Mouse (Mus musculus): ENCODE results near the gene Git2. TPM values are rescaled to one million over a fixed set of nuclear protein-coding genes. Genes with fewer than 3 reads are reported as not detected.
A peak's percentile ranks its signal among the peaks of the same experiment; 100 is the strongest.

Git2 gene
- polyA plus RNA-seq, 1 experiment from 2014 or later = 53.1 TPM

DNA sequence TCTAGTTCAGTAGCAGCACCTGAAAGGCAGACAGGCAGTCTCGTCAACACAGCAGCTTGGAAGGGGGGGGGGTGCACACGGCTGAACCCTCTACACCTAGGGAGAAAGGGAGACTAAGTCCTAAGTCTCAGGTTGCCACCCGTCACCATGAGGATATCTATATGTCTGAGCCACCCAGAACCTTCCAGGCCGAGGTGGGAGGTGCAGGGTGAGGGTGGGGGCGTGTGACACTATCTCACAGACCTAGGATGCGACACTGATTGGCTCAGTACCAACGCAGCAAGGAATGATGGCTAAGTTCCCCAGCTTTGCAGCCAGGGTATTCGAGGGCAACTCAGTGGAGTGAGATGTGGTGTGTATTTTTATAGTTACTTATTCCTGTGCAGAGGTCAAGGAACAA, 33.1 kb upstream of the Git2 start:
- no peak overlapping the region for H3K9ac ChIP-seq (replicated peaks; ENCODE audit: low read depth, low read length)
- no peak overlapping the region for H3K4me3 ChIP-seq (ENCODE audit: low read depth, low read length)
- no peak overlapping the region for H3K27ac ChIP-seq (ENCODE audit: low read depth, low read length)
- H3K4me2 ChIP-seq (ENCODE audit: low read depth, low read length) = no peak overlapping the region
- no peak for ATAC-seq (ENCODE audit: low read depth)
- 0 out of 2 replicates have a peak, but pooled peaks cover 8% of the 10 kb centered on the region for H3K4me1 ChIP-seq (ENCODE audit: control insufficient read depth, insufficient read depth, low read length)
- WGBS = 87% methylated on average over 8 of the region's 8 CpGs
- H3K9me3 ChIP-seq (ENCODE audit: control insufficient read depth, low read length) = no peaks in the 10 kb centered on the region
- no peaks in the 10 kb centered on the region for H3K27me3 ChIP-seq (ENCODE audit: control insufficient read depth, insufficient read depth, low read length)
- peaks cover 16% of the 10 kb centered on the region; the same call in 1 of the 2 replicates for H3K36me3 ChIP-seq (ENCODE audit: control insufficient read depth, insufficient read depth, low read length)

DNA sequence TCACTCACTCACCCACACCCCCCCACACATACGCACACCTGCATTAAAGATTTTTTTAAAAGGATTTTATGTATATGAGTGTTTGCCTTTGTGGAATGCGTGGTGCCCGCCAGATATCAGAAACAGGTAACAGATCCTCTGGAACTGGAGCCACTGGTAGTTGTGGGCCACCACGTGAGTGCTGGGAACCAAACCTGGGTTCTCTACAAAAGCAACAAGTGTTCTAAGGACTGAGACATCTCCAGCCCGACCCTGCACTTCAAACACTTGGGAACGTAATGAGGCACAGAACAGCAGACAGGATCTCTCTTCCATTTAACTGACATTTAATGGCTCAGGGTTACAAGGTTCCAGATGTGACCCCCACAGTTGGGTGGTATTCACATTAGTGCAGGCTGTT, 32.6 kb upstream of the Git2 start:
- Histone ChIP-seq H3K36me3 (ENCODE audit: control insufficient read depth, insufficient read depth, low read length) (peaks cover 16% of the 10 kb centered on the region; the same call in 1 of the 2 replicates), H3K9ac (replicated peaks; ENCODE audit: low read depth, low read length) (no peak overlapping the region), H3K4me2 (ENCODE audit: low read depth, low read length) (no peak overlapping the region), H3K4me1 (ENCODE audit: control insufficient read depth, insufficient read depth, low read length) (0 out of 2 replicates have a peak, but pooled peaks cover 8% of the 10 kb centered on the region), H3K9me3 (ENCODE audit: control insufficient read depth, low read length) (no peaks in the 10 kb centered on the region), H3K27me3 (ENCODE audit: control insufficient read depth, insufficient read depth, low read length) (no peaks in the 10 kb centered on the region), H3K4me3 (ENCODE audit: low read depth, low read length) (no peak overlapping the region), H3K27ac (ENCODE audit: low read depth, low read length) (no peak overlapping the region)
- 76% methylated on average over 6 of the region's 6 CpGs for WGBS
- no peak for ATAC-seq (ENCODE audit: low read depth)

DNA sequence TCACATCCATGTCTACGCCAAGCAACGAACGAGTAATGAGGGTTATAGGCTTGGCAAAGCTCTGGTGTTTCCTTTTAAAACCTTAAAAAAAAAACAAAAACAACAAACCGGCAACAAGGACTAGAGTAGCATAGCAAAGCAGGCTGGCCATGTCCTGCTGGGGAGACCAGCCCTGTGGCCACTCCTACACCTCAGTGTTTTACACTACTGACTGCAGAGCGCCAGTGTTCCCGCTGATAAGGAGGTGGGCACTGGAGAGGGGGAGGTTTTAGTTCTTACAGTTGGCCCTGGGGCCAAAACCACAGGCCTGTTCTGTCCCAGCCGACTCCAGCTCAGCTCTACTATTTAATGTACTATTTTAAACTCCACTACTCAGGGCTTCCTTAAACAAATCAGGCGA, 32.2 kb upstream of the Git2 start:
- Histone ChIP-seq H3K9ac (replicated peaks; ENCODE audit: low read depth, low read length) (no peak overlapping the region), H3K4me2 (ENCODE audit: low read depth, low read length) (no peak overlapping the region), H3K4me3 (ENCODE audit: low read depth, low read length) (no peak overlapping the region), H3K27me3 (ENCODE audit: control insufficient read depth, insufficient read depth, low read length) (no peaks in the 10 kb centered on the region), H3K9me3 (ENCODE audit: control insufficient read depth, low read length) (no peaks in the 10 kb centered on the region), H3K36me3 (ENCODE audit: control insufficient read depth, insufficient read depth, low read length) (peaks cover 18% of the 10 kb centered on the region; the same call in 1 of the 2 replicates), H3K27ac (ENCODE audit: low read depth, low read length) (no peak overlapping the region; the same call in 1 of the 2 replicates), H3K4me1 (ENCODE audit: control insufficient read depth, insufficient read depth, low read length) (0 out of 2 replicates have a peak, but pooled peaks cover 5% of the 10 kb centered on the region)
- 31% methylated on average over 8 of the region's 8 CpGs for WGBS
- no peak for ATAC-seq (ENCODE audit: low read depth)

DNA sequence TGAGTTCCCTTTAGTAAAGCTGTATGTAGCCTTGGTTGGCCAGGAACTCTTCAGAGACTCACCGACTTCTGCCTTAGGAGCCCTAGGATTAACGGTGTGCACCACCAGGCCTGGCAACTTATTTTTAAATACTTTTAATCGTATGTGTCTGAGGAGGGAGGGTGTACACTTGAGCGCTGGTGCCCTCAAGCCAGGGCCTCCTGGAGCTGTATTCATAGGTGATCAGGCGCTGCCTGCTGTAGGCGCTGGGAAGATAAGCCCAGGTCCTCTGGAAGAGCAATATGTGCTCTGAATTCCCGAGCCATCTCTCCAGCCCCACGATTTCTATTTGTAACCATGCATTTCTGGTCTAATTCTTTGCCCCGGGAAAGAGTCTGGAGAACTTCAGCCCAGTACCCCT, 31.7 kb upstream of the Git2 start:
- Histone ChIP-seq H3K36me3 (ENCODE audit: control insufficient read depth, insufficient read depth, low read length) (peaks cover 22% of the 10 kb centered on the region; the same call in 1 of the 2 replicates), H3K27me3 (ENCODE audit: control insufficient read depth, insufficient read depth, low read length) (no peaks in the 10 kb centered on the region), H3K4me1 (ENCODE audit: control insufficient read depth, insufficient read depth, low read length) (0 out of 2 replicates have a peak, but pooled peaks cover 1% of the 10 kb centered on the region), H3K9me3 (ENCODE audit: control insufficient read depth, low read length) (no peaks in the 10 kb centered on the region), H3K4me3 (ENCODE audit: low read depth, low read length) (no peak overlapping the region), H3K4me2 (ENCODE audit: low read depth, low read length) (no peak overlapping the region), H3K27ac (ENCODE audit: low read depth, low read length) (no peak overlapping the region; the same call in 1 of the 2 replicates), H3K9ac (replicated peaks; ENCODE audit: low read depth, low read length) (no peak overlapping the region)
- no peak for ATAC-seq (ENCODE audit: low read depth)
- 60% methylated on average over 9 of the region's 9 CpGs for WGBS

DNA sequence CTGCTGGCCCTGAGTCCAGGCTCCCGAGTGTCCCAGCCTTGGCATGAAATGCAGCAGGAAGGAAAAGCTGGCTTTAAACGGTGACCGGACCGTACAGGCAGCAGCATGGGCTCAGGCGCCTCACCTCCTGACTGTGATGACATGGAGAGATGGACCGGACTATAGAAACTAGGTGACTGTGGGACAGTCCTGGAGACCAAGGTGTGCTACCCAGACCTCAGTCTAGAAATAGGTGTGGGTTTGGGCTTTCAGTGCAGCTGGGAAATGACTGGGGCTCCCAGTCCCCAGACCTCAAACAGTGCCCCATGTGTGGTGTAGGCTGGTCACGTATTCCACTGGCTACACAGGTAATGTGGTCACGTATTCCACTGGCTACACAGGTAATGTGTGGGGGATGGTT, 31.3 kb upstream of the Git2 start:
- no peaks in the 10 kb centered on the region for H3K27me3 ChIP-seq (ENCODE audit: control insufficient read depth, insufficient read depth, low read length)
- 86% methylated on average over 8 of the region's 8 CpGs for WGBS

DNA sequence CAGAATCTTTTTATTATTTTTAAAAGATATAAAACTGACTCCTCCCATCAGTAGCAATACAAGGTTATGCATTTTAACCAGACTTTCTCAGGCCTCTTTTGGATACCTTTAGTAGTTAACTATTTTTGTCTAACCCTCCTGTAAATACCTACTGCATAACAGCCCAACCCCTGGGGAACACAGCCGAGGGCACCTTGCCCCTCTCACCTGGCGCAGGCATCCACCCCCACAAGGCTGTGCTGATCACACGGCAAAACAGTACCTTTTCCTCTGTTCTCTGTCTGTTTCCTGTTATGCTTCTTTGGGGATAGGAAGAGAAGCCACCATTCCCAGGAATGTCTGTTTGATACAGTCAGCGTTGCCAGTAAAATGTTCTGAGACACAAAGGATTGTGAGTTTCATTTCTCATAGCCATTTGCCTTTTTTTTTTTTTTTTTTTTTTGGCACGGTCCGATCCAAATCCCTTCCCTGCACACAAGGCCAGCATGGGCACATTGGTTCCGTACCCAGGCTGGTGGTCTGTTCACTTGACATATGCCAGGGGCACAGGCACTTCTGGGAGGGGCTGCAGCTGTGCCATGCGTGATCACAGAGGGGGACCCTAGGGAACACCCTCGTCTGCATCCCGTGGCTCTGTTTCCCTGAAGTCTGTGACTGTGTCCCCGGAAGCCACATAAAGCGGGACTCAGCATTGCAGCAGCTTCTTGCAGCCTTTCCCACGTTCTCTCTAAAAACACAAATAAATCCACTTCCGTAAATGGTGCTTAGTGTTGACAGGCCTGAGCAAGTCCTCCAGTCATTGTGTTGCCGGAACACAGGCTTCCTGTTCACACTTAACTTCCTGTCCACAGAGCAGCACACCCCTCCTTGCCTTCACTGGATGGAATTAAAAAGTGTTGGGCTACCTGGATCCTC, 30.4 kb upstream of the Git2 start:
- Histone ChIP-seq H3K4me2 (ENCODE audit: low read depth, low read length) (no peak overlapping the region), H3K36me3 (ENCODE audit: control insufficient read depth, insufficient read depth, low read length) (peaks cover 29% of the 10 kb centered on the region; the same call in 1 of the 2 replicates), H3K27ac (ENCODE audit: low read depth, low read length) (peak overlapping the region; percentile 46), H3K9me3 (ENCODE audit: control insufficient read depth, low read length) (no peaks in the 10 kb centered on the region), H3K4me3 (ENCODE audit: low read depth, low read length) (no peak overlapping the region), H3K9ac (replicated peaks; ENCODE audit: low read depth, low read length) (no peak overlapping the region), H3K4me1 (ENCODE audit: control insufficient read depth, insufficient read depth, low read length) (no peaks in the 10 kb centered on the region), H3K27me3 (ENCODE audit: control insufficient read depth, insufficient read depth, low read length) (no peaks in the 10 kb centered on the region)
- 63% methylated on average over 15 of the region's 15 CpGs for WGBS
- ATAC-seq (ENCODE audit: low read depth) = no peak

More for the DNA sequence above, 31.3 kb upstream of the Git2 start:
- Histone ChIP-seq H3K27ac (ENCODE audit: low read depth, low read length) (no peak overlapping the region), H3K36me3 (ENCODE audit: control insufficient read depth, insufficient read depth, low read length) (peaks cover 26% of the 10 kb centered on the region; the same call in 1 of the 2 replicates), H3K4me1 (ENCODE audit: control insufficient read depth, insufficient read depth, low read length) (no peaks in the 10 kb centered on the region), H3K9me3 (ENCODE audit: control insufficient read depth, low read length) (no peaks in the 10 kb centered on the region), H3K4me2 (ENCODE audit: low read depth, low read length) (no peak overlapping the region), H3K9ac (replicated peaks; ENCODE audit: low read depth, low read length) (no peak overlapping the region), H3K4me3 (ENCODE audit: low read depth, low read length) (no peak overlapping the region)
- ATAC-seq (ENCODE audit: low read depth) = no peak

DNA sequence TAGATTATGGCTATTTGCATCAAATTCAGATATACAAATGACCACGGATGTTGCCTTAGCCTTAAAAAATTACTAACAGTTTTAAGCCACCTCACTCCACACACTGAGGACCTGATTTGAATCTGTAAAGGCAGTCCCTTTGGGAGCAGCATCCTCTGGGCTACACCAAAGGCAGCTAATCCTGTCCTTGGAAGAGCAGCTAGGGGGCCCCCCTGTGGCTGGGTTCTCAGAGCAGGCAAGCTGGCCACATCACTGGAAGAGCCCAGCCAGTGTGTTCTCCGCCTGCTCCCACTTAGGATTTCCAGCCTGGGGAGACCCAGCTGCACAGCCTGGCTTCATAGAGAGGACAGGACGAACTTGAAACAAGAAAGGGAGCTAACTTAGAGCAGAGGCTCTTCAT, 29.6 kb upstream of the Git2 start:
- ATAC-seq (ENCODE audit: low read depth) = no peak
- Histone ChIP-seq H3K9ac (replicated peaks; ENCODE audit: low read depth, low read length) (no peak overlapping the region), H3K9me3 (ENCODE audit: control insufficient read depth, low read length) (no peaks in the 10 kb centered on the region), H3K4me1 (ENCODE audit: control insufficient read depth, insufficient read depth, low read length) (no peaks in the 10 kb centered on the region), H3K4me3 (ENCODE audit: low read depth, low read length) (no peak overlapping the region), H3K4me2 (ENCODE audit: low read depth, low read length) (no peak overlapping the region), H3K36me3 (ENCODE audit: control insufficient read depth, insufficient read depth, low read length) (peaks cover 35% of the 10 kb centered on the region; the same call in 1 of the 2 replicates), H3K27ac (ENCODE audit: low read depth, low read length) (no peak overlapping the region), H3K27me3 (ENCODE audit: control insufficient read depth, insufficient read depth, low read length) (no peaks in the 10 kb centered on the region)
- 34% methylated on average over 3 of the region's 3 CpGs for WGBS

DNA sequence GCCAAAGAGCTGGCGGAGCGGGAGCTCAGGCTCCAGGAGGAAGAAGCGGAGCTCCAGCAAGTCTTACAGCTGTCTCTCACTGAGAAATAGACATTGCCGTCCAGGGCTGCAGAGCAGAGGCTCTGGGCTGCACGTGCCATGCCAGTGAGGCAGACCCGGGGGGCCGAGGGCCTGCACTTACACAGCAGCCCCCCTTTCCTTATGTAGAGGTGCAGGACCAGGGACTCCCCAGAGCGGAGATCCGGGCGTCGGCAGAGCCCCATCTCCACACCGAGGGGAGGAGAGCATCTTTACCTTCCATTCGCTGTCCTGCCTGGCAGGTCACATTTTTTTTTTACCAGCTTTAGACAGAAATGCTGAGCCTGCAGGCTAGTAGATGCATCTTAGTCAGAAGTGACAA, 29.0 kb upstream of the Git2 start:
- Histone ChIP-seq H3K36me3 (ENCODE audit: control insufficient read depth, insufficient read depth, low read length) (peaks cover 40% of the 10 kb centered on the region), H3K4me1 (ENCODE audit: control insufficient read depth, insufficient read depth, low read length) (no peaks in the 10 kb centered on the region), H3K9me3 (ENCODE audit: control insufficient read depth, low read length) (no peaks in the 10 kb centered on the region), H3K27me3 (ENCODE audit: control insufficient read depth, insufficient read depth, low read length) (no peaks in the 10 kb centered on the region), H3K27ac (ENCODE audit: low read depth, low read length) (no peak overlapping the region; the same call in 1 of the 2 replicates), H3K4me3 (ENCODE audit: low read depth, low read length) (no peak overlapping the region), H3K9ac (replicated peaks; ENCODE audit: low read depth, low read length) (no peak overlapping the region), H3K4me2 (ENCODE audit: low read depth, low read length) (no peak overlapping the region)
- no peak for ATAC-seq (ENCODE audit: low read depth)
- WGBS = 87% methylated on average over 13 of the region's 13 CpGs

DNA sequence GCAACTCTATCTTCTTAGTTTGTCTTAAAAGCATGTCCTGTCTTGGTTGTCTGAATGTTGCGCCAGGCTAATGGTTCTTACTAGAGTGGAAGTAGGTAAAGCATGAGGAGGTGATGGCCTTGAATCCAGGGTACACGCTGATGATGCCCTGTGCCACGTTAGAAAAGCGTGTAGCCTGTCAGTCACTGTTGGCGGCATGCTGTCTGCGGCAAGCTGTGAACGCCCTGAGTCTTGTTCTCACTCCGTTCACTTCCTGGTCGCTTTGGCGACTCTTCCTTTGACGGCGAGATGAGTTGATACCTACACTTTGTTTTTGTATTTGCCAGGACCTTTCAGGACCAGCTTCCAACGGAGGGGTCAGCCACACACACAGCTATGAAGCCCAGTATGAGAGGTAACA, 27.9 kb upstream of the Git2 start:
- peaks cover 40% of the 10 kb centered on the region for H3K36me3 ChIP-seq (ENCODE audit: control insufficient read depth, insufficient read depth, low read length)
- no peak overlapping the region for H3K4me3 ChIP-seq (ENCODE audit: low read depth, low read length)
- H3K4me1 ChIP-seq (ENCODE audit: control insufficient read depth, insufficient read depth, low read length) = no peaks in the 10 kb centered on the region
- no peak overlapping the region for H3K4me2 ChIP-seq (ENCODE audit: low read depth, low read length)
- no peaks in the 10 kb centered on the region for H3K9me3 ChIP-seq (ENCODE audit: control insufficient read depth, low read length)
- H3K27me3 ChIP-seq (ENCODE audit: control insufficient read depth, insufficient read depth, low read length) = no peaks in the 10 kb centered on the region
- H3K27ac ChIP-seq (ENCODE audit: low read depth, low read length) = no peak overlapping the region
- no peak overlapping the region for H3K9ac ChIP-seq (replicated peaks; ENCODE audit: low read depth, low read length)
- ATAC-seq (ENCODE audit: low read depth) = no peak
- 94% methylated on average over 13 of the region's 13 CpGs for WGBS

All from neural tube, embryonic 14.5 days (tissue).